Mouse (Mus musculus): ENCODE results near the gene Fshb.

Gene Fshb

DNA sequence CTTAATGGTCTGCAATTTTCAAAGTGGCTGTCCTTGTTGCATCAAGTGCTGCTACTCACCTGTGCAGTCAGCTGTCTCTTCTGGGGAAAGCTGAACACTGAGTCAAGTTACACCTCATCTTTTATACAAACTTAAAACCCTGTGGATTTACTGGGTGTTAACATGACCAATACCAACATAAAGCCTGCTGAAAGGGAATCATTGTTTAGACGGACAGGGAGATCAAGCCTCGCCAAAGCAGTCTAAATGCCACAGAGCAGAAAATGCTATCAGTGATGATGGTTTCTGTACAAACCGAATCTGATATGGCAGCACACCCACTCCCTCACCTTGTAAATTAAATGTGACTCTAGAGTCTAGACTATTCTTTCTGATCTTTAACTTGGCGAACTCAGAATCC lies at the start of gene Fshb:
Gene Fshb (minus strand): TSS at position 101 of the 400 bp plus-strand sequence.
- DNase-seq = no peak

DNA sequence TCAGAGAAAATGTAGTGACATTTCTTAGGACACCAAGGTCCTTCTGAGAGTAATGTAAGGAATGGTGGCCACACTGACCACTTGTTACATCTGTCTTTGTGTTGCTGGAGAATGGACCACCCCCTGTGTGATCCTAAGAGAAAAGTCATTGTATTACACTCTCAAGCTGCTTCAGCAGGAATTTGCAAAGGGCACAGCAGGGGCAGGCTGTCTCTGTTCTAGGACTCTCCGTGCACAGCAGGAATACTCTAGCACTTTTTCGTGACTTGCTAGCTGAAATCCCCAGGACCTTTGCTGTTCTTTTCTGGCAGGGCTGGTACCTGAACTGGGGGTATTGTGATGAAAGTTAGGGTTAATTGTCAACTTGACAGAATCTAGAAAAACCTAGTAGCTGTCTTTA lies 24.8 kb upstream of the Fshb start:
- DNase-seq = no peak

DNA sequence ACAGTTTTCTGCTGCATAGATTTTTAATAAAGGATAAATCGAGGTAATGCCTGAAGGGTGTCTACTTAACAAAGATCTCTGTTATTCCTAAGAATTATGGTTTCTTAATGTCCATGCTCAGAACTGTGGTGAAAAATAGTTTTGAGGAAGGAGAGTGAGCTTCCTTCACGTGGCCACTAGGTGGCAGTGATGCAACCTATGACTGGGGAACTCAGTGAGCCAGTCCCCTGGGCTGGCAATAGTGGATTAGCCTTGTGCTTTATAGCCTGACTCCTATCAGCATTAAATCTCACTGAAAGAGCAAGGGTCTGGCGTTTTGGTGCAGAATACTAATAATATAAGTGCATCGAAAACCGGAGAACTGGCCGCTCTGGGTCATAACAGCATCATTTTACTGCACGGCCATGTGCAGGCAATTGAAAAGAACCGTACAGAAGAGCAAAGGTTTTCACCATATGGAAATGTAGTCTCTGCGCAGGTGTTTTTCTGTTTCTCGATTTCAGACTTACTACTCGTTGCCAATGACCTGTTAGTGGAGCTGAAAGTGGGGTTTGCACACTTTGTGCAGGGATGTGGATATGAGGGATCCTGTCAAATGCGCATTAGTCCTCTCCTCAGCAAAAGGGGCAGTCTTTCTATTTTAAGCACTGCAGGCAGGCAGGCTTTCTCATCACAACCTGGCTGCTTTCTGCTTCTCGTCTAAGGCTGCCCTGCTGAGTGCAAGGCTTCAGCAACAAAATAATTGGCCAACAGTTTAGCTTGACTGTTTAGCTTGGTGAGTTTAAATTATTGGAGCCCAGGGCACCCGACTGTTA lies 23.8 kb upstream of the Fshb start:
- no peak for DNase-seq

DNA sequence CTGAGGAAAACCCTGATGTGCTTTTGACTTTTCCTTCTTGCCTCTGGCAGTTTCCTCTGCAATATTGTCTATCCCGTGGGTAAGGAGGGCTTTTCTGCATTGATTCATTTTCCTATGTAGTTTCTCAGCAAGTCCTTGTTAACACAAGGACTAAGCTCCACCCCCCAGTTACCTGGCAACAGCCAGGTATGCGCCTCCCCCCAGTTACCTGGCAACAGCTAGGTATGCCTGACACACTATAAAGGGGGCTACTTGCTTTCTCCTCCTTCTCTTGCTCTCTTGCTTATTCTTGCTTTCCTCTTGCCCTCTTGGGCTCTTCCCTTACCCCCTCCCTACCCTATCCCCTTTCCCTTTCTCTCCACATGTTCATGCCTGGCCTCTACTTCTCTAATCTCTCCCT lies 3.8 kb upstream of the Fshb start:
- no peak for DNase-seq

DNA sequence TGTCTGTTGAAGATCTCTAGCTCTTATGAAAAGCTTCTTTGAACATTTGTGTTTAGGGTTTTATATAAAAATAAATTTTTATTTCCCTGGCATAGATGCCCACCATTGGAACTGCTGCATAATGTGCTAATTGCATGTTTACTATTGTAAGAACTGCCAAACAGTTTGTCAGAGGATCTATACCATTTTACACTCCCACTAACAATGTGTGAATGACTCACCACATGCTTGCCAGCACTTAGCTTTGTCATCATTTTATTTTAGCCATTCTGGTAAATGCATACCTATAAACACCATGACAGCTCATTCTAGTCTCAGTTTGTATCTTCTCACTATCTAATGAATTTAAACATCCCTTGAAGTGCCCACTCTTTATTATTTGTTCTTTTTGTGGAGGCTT lies 13.5 kb downstream of the Fshb start:
- no peak for DNase-seq

DNA sequence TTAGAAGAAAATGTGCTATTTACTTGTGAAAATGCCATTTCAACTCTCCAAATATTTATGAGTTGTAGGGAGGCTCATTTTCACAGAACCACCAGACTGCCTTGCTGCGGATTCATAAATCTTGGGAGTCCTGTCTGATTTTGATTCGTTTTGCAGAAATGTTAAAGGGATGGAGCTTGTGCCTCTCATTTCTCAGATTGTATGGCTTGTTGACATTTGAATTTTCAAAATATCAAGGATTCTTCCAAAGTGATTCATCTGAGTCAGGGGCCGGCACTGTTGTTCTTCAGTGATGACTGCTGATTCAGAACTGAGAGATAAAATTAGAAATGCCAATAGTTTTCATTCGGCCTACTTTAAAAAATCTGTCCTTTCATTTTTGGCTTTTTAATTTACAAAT lies 18.6 kb downstream of the Fshb start:
- no peak for DNase-seq

DNA sequence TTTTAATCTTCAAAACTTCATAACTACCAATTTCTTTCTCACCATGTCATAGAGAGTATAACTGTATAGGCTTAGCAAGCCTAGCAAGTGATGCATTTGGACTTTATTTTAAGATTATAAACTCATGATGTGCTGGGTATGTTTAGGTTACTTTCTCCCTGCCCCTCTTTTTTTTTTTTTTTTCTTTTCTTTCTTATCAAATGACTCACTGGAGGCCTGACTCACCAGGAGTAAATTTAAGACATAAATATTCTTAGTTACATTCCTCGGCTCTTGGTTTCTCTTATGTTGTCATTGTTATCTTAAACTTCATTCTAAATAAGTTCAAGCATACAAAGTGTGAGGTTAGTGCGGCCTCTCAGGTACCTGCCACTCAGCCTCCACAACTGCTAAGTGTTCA lies 23.5 kb downstream of the Fshb start:
- DNase-seq = no peak

DNA sequence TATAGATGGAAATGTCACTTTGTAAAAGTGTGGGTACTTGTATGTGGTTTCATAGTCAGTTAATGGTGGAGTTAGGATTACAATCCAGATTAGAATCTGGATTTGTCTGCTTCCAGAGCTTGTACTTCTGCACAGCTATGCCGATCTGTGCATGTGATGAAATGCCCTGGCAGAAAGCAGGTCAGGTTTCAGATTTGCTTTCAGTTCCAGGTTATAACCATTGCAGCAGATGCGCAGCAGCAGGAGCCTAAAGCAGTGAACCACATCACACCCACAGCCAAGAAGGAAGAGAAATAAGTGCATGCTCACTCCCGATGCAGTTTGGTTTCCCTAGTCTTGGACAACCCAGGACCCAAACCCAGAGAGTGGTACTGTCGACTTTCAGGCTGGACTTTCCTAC lies 34.8 kb downstream of the Fshb start:
- DNase-seq = no peak

DNA sequence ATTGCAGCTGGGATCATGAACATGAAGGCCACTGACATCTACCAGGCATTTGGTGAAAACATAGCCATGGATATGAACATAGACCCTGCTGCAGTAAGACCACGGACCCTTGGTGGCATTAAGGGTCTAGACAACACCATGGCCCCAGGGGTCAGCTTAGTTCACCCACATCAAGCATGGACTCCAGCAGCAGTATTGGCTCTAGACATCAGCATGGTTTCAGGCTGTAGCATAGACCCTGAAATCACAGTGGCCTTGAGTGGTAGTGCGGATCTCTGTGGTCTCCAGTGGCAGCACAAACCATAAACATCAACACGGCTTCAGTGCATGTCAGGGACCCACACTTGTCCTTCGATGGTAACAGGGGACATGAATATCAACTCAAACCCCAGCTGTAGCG lies 36.7 kb downstream of the Fshb start:
- no peak for DNase-seq

DNA sequence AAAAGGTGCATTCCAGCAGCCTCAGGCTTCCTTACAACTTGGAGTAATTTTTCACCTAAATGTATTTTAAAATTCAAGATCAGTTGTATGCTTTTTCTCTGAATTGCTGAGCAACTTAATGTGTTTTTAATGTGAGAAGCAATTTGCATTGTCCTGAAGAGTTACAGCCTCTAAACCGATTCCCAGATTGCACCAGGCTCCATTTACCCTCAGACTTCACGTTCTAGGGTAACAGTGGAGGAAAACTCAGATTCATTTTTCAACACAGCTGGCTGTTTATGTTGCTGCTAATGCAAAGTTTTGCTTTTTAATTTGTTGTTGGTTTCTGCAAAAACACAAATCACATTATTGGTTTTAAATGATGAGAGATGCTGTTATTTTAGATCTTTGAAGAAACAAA lies 40.1 kb downstream of the Fshb start:
- DNase-seq = no peak

DNA sequence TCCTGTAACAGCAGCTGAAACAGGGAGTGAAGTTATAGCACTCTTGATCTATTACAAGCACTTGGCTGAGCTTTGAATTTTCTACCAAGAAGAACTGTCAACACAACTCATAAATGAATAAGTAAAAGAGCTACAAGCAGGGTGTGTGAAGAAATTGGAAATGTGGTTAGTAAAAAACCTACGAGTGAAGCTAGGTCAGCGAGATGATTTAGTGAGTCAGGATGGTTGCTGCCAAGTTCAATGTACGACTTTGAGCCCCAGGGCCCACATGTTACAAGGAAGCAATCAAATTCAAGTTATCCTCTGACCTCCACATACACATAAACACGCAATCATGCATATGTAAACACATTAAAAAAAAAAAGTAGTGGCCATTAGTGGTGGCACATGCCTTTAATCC lies 46.3 kb downstream of the Fshb start:
- no peak for DNase-seq

DNA sequence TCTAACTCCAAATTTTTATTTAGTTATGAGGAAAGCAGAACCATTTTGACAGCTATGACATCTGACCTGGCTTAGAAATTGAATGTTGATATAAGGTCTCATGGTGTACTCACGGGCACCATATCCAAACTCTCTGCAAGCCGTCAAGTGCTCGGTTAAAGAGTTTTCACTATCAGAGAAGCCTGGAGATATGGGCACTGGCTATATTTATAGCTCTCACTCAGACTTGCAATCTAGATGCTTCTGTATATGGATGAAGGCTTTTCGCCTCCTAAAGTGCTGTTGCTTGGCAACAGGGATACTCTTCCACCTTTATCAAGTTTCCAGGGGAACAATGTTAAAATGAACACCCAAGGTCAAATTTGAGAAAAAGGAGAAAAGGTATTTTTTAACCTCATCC lies 47.1 kb downstream of the Fshb start:
- no peak for DNase-seq

DNA sequence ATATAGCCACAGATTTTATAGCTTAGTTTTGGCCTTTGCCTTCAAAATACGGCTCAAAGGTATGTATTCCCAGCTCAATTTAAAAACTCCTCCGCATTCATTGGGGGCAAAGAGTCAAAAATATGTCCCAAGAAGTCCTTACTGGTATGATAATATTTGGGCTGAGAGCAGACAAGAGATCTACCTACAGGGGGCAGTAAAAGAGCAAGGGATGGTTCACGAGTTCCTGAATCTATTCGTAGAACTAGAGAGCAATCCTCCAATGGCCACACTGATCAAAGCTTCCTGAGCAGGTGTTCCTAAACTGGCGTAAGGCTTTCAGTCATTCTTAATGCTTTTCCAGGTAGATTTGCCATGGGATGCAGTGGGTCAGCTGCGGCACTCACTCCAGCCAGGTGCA lies 49.3 kb downstream of the Fshb start:
- no peak for DNase-seq

DNA sequence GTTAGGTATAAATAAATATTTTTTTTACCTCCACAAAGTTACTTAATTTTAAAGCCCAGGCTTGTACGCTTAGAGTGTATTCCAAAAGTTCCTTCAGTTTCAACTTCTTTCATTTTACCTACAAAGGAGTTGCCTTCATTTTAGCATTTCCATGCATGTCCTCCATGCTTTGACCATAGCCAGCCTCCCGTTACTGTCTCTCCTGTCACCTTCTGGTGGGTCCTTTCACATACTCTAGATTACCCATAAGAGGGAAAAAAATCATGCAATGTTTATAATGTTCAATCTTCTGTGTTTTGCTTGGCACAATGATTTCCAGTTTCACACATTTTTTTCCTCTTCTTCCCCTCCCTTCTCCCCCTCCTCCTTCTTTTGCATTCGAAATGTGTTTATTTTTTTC lies 53.1 kb downstream of the Fshb start:
- DNase-seq = no peak
